Mouse (Mus musculus) neural tube, embryonic 13.5 days (tissue): ENCODE measurements at regions not wholly inside any gene's neighbourhood (a gene's known extent, or its start where the extent isn't known, plus 50 kb on each side); places are given as distances from the start of the nearest gene placed in this dataset.
A peak's percentile ranks its signal among the peaks of the same experiment; 100 is the strongest.
"Not testable (repeated sequence)": the region's sequence is repeated elsewhere in the genome, so short reads cannot be mapped to it uniquely, and the experiment has no call there.

Experiments
- ATAC-seq: fragments of 200-750 bp; cut with Nextera tagmentation; 2 replicates; pipeline ENCODE4 v1.8.0; 2017; ENCODE audit warnings: low read depth, mild to moderate bottlenecking, moderate TSS enrichment, moderate library complexity
- H3K27ac ChIP-seq: fragments of 300-500 bp; sonication (generic); replicated peaks from 2 replicates; pipeline ENCODE4 v1.5.1; 2015; ENCODE audit warnings: moderate library complexity, mild to moderate bottlenecking, inconsistent platforms
- H3K27me3 ChIP-seq: fragments of 300-500 bp; sonication (generic); 2 replicates; pipeline ENCODE4 v1.6.1; 2015; ENCODE audit warnings: mild to moderate bottlenecking, inconsistent platforms
- H3K36me3 ChIP-seq: fragments of 300-500 bp; sonication (generic); 2 replicates; pipeline ENCODE4 v1.6.1; 2015; ENCODE audit warnings: mild to moderate bottlenecking, inconsistent platforms
- H3K4me1 ChIP-seq: fragments of 300-500 bp; sonication (generic); replicated peaks from 2 replicates; pipeline ENCODE4 v1.6.1; 2015; ENCODE audit warnings: inconsistent platforms
- H3K4me2 ChIP-seq: fragments of 300-500 bp; sonication (generic); 2 replicates; pipeline ENCODE4 v1.6.1; 2015; ENCODE audit warnings: inconsistent platforms, mild to moderate bottlenecking, moderate library complexity
- H3K4me3 ChIP-seq: fragments of 300-500 bp; sonication (generic); 2 replicates; pipeline ENCODE4 v1.5.1; 2015; ENCODE audit warnings: mild to moderate bottlenecking, inconsistent platforms
- H3K9ac ChIP-seq: fragments of 300-500 bp; sonication (generic); 2 replicates; pipeline ENCODE4 v1.6.1; 2015; ENCODE audit warnings: moderate library complexity, mild to moderate bottlenecking, inconsistent platforms
- H3K9me3 ChIP-seq: fragments of 300-500 bp; sonication (generic); 2 replicates; pipeline ENCODE4 v1.6.1; 2016; ENCODE audit warnings: inconsistent platforms
- WGBS: fragments of 180-500 bp; shearing (Covaris S2); methylation state at CpG from one replicate; pipeline ENCODE4 v1.1.7; 2015; 5-methylcytosine and 5-hydroxymethylcytosine counted together

GRCm38 (mm10) chr12:17992572-17992971 is 301.9 kb downstream of the Hpcal1 start:
- Histone ChIP-seq H3K4me2 (peak overlapping the region; percentile 58), H3K4me3 (peak overlapping the region; percentile 54), H3K9ac (peak overlapping the region; percentile 72)
- peak; percentile 95 for ATAC-seq
- H3K27me3 ChIP-seq, H3K27ac ChIP-seq, H3K4me1 ChIP-seq, H3K36me3 ChIP-seq, H3K9me3 ChIP-seq: not testable (repeated sequence)
- under 1% methylated on average over 41 of the region's 44 CpGs for WGBS

GRCm38 (mm10) chr12:17993368-17993767 is 302.7 kb downstream of the Hpcal1 start:
- peak overlapping the region; percentile 72 for H3K9ac ChIP-seq
- 7% methylated on average over 22 of the region's 22 CpGs for WGBS
- peak overlapping the region; percentile 58 for H3K4me2 ChIP-seq
- not testable (repeated sequence) for H3K36me3 ChIP-seq, ATAC-seq, H3K27ac ChIP-seq, H3K9me3 ChIP-seq, H3K4me1 ChIP-seq, H3K27me3 ChIP-seq
- peak overlapping the region; percentile 54 for H3K4me3 ChIP-seq
